Mouse (Mus musculus): ENCODE data around the gene Arl8b. TPM values are rescaled to one million over a fixed set of nuclear protein-coding genes. Genes with fewer than 3 reads are reported as not detected.
A peak's percentile ranks its signal among the peaks of the same experiment; 100 is the strongest.

The Arl8b gene
- polyA plus RNA-seq, 1 experiment from 2014 or later, result 72.2 TPM

GRCm38 (mm10) chr6:108770880-108771279 is 12.0 kb upstream of the Arl8b start:
- Histone ChIP-seq H3K9me3 (no peaks in the 10 kb centered on the region), H3K27ac (no peak overlapping the region), H3K36me3 (no peaks in the 10 kb centered on the region), H3K4me2 (replicated peaks) (no peak overlapping the region), H3K4me1 (no peaks in the 10 kb centered on the region), H3K4me3 (no peak overlapping the region), H3K27me3 (no peaks in the 10 kb centered on the region), H3K9ac (no peak overlapping the region)
- ATAC-seq (ENCODE audit: low FRiP score, low read depth), result no peak
- 88% methylated on average over 3 of the region's 3 CpGs for WGBS

GRCm38 (mm10) chr6:108772913-108773312 is 10.0 kb upstream of the Arl8b start:
- no peaks in the 10 kb centered on the region for H3K9me3 ChIP-seq
- H3K9ac ChIP-seq, result no peak overlapping the region
- H3K4me2 ChIP-seq (replicated peaks), result no peak overlapping the region
- WGBS, result 17% methylated on average over 9 of the region's 9 CpGs
- H3K27ac ChIP-seq, result no peak overlapping the region
- no peaks in the 10 kb centered on the region for H3K4me1 ChIP-seq
- no peaks in the 10 kb centered on the region for H3K27me3 ChIP-seq
- no peak for ATAC-seq (ENCODE audit: low FRiP score, low read depth)
- H3K36me3 ChIP-seq, result no peaks in the 10 kb centered on the region
- no peak overlapping the region for H3K4me3 ChIP-seq

- Histone ChIP-seq H3K4me2 (replicated peaks) (no peak overlapping the region), H3K27ac (no peak overlapping the region), H3K9ac (no peak overlapping the region), H3K4me1 (no peaks in the 10 kb centered on the region), H3K36me3 (no peaks in the 10 kb centered on the region), H3K4me3 (no peak overlapping the region), H3K9me3 (no peaks in the 10 kb centered on the region), H3K27me3 (no peaks in the 10 kb centered on the region)
- WGBS, result 86% methylated on average over 6 of the region's 6 CpGs
- ATAC-seq (ENCODE audit: low FRiP score, low read depth), result no peak
Measured at GRCm38 (mm10) chr6:108773480-108773879, 9.4 kb upstream of the Arl8b start.

GRCm38 (mm10) chr6:108776274-108776673 is 6.6 kb upstream of the Arl8b start:
- Histone ChIP-seq H3K4me2 (replicated peaks) (no peak overlapping the region), H3K36me3 (no peaks in the 10 kb centered on the region), H3K27ac (no peak overlapping the region), H3K4me3 (no peak overlapping the region), H3K4me1 (no peaks in the 10 kb centered on the region), H3K9ac (no peak overlapping the region), H3K9me3 (no peaks in the 10 kb centered on the region), H3K27me3 (no peaks in the 10 kb centered on the region)
- no peak for ATAC-seq (ENCODE audit: low FRiP score, low read depth)

- H3K4me1 ChIP-seq, result no peaks in the 10 kb centered on the region
- no peaks in the 10 kb centered on the region for H3K27me3 ChIP-seq
- H3K4me2 ChIP-seq (replicated peaks), result no peak overlapping the region
- no peak overlapping the region for H3K4me3 ChIP-seq
- H3K9ac ChIP-seq, result no peak overlapping the region
- no peaks in the 10 kb centered on the region for H3K9me3 ChIP-seq
- H3K36me3 ChIP-seq, result no peaks in the 10 kb centered on the region
- no peak for ATAC-seq (ENCODE audit: low FRiP score, low read depth)
- WGBS, result 69% methylated on average over 8 of the region's 8 CpGs
- H3K27ac ChIP-seq, result no peak overlapping the region
Measured at GRCm38 (mm10) chr6:108777560-108778287, 5.2 kb upstream of the Arl8b start.

- Histone ChIP-seq H3K4me1 (no peaks in the 10 kb centered on the region), H3K4me2 (replicated peaks) (no peak overlapping the region), H3K4me3 (no peak overlapping the region), H3K27ac (no peak overlapping the region), H3K9ac (no peak overlapping the region), H3K27me3 (no peaks in the 10 kb centered on the region), H3K9me3 (no peaks in the 10 kb centered on the region), H3K36me3 (no peaks in the 10 kb centered on the region)
- whole genome bisulfite sequencing, result 76% methylated on average over 5 of the region's 5 CpGs
- ATAC-seq (ENCODE audit: low FRiP score, low read depth), result no peak
Measured at GRCm38 (mm10) chr6:108778399-108778798, 4.5 kb upstream of the Arl8b start.

GRCm38 (mm10) chr6:108781865-108782264 is 1.0 kb upstream of the Arl8b start:
- H3K9ac ChIP-seq, result no peak overlapping the region
- ATAC-seq (ENCODE audit: low FRiP score, low read depth), result no peak
- peaks cover 15% of the 10 kb centered on the region for H3K4me1 ChIP-seq
- no peaks in the 10 kb centered on the region for H3K36me3 ChIP-seq
- H3K27me3 ChIP-seq, result no peaks in the 10 kb centered on the region
- H3K4me2 ChIP-seq (replicated peaks), result no peak overlapping the region
- H3K4me3 ChIP-seq, result no peak overlapping the region
- H3K27ac ChIP-seq, result no peak overlapping the region
- no peaks in the 10 kb centered on the region for H3K9me3 ChIP-seq
- 66% methylated on average over 6 of the region's 6 CpGs for WGBS

GRCm38 (mm10) chr6:108783184-108783881 is 434 bp downstream of the Arl8b start:
- under 1% methylated on average over 50 of the region's 57 CpGs for WGBS
- no peaks in the 10 kb centered on the region for H3K27me3 ChIP-seq
- H3K9ac ChIP-seq, result peak overlapping the region; percentile 97
- H3K36me3 ChIP-seq, result no peaks in the 10 kb centered on the region
- no peaks in the 10 kb centered on the region for H3K9me3 ChIP-seq
- peak overlapping the region; percentile 100 for H3K4me3 ChIP-seq
- peaks cover 15% of the 10 kb centered on the region for H3K4me1 ChIP-seq
- H3K27ac ChIP-seq, result peak overlapping the region; percentile 77
- peak; percentile 7 for ATAC-seq (ENCODE audit: low FRiP score, low read depth)
- H3K4me2 ChIP-seq (replicated peaks), result peak overlapping the region; percentile 74

GRCm38 (mm10) chr6:108784056-108784455 is 1.2 kb downstream of the Arl8b start:
- Histone ChIP-seq H3K27me3 (no peaks in the 10 kb centered on the region), H3K9me3 (no peaks in the 10 kb centered on the region), H3K27ac (no peak overlapping the region), H3K9ac (peak overlapping the region; percentile 97), H3K4me1 (peaks cover 15% of the 10 kb centered on the region), H3K4me2 (replicated peaks) (peak overlapping the region; percentile 74), H3K4me3 (peak overlapping the region; percentile 100), H3K36me3 (peaks cover 2% of the 10 kb centered on the region; the same call in 1 of the 2 replicates)
- ATAC-seq (ENCODE audit: low FRiP score, low read depth), result no peak
- 27% methylated on average over 11 of the region's 11 CpGs for WGBS

- Histone ChIP-seq H3K27ac (no peak overlapping the region), H3K27me3 (no peaks in the 10 kb centered on the region), H3K4me2 (replicated peaks) (peak overlapping the region; percentile 74), H3K36me3 (peaks cover 3% of the 10 kb centered on the region; the same call in 1 of the 2 replicates), H3K9me3 (no peaks in the 10 kb centered on the region), H3K4me1 (peaks cover 15% of the 10 kb centered on the region), H3K9ac (peak overlapping the region; percentile 97), H3K4me3 (peak overlapping the region; percentile 100; the same call in 1 of the 2 replicates)
- WGBS, result 40% methylated on average over 5 of the region's 5 CpGs
- no peak for ATAC-seq (ENCODE audit: low FRiP score, low read depth)
Measured at GRCm38 (mm10) chr6:108784796-108785195, 1.9 kb downstream of the Arl8b start.

- Histone ChIP-seq H3K9me3 (no peaks in the 10 kb centered on the region), H3K27ac (no peak overlapping the region), H3K4me2 (replicated peaks) (no peak overlapping the region), H3K4me3 (no peak overlapping the region), H3K4me1 (peaks cover 15% of the 10 kb centered on the region), H3K9ac (no peak overlapping the region), H3K27me3 (no peaks in the 10 kb centered on the region), H3K36me3 (peaks cover 3% of the 10 kb centered on the region; the same call in 1 of the 2 replicates)
- WGBS, result 89% methylated on average over 3 of the region's 3 CpGs
- no peak for ATAC-seq (ENCODE audit: low FRiP score, low read depth)
Measured at GRCm38 (mm10) chr6:108785551-108785950, 2.7 kb downstream of the Arl8b start.

- WGBS, result 78% methylated on average over 5 of the region's 5 CpGs
Measured at GRCm38 (mm10) chr6:108791498-108791897, 8.6 kb downstream of the Arl8b start.

More at GRCm38 (mm10) chr6:108791498-108791897, 8.6 kb downstream of the Arl8b start:
- no peak for ATAC-seq (ENCODE audit: low FRiP score, low read depth)
- H3K27me3 ChIP-seq, result no peaks in the 10 kb centered on the region
- H3K4me1 ChIP-seq, result no peaks in the 10 kb centered on the region
- H3K4me2 ChIP-seq (replicated peaks), result no peak overlapping the region
- H3K27ac ChIP-seq, result no peak overlapping the region
- H3K4me3 ChIP-seq, result no peak overlapping the region
- peaks cover 3% of the 10 kb centered on the region; the same call in 1 of the 2 replicates for H3K36me3 ChIP-seq
- H3K9ac ChIP-seq, result no peak overlapping the region
- no peaks in the 10 kb centered on the region for H3K9me3 ChIP-seq

All from limb, embryonic 13.5 days (tissue).